Mouse (Mus musculus): ENCODE results near the gene Ikbke. TPM values are rescaled to one million over a fixed set of nuclear protein-coding genes. Genes with fewer than 3 reads are reported as not detected.
A peak's percentile ranks its signal among the peaks of the same experiment; 100 is the strongest.

The Ikbke gene
- polyA plus RNA-seq, 1 experiment from 2014 or later, result 1.3 TPM

DNA sequence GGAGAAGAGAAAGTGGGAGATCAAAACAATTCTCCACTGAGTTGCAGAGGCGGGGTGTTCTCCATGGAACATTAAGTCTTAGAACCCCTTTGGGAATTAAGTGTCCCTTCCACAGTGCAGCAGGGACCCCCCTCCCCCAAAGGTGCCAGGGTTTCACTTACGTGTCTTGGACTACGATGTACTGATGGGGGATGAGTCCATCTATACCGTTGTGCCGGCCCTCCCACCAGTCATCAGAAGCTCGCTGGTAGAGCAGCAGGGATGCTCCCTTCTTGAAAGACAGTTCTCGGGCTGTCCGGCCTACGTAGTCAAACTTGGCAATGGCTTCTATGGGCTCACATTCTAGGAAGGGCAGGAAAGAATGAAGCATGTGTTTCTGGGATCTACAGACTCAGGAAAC lies 18.8 kb upstream of the Ikbke start:
- Histone ChIP-seq H3K9ac (replicated peaks) (no peak overlapping the region), H3K4me1 (no peaks in the 10 kb centered on the region), H3K36me3 (peaks cover 46% of the 10 kb centered on the region), H3K27me3 (no peaks in the 10 kb centered on the region), H3K9me3 (no peaks in the 10 kb centered on the region), H3K4me3 (no peak overlapping the region), H3K4me2 (replicated peaks) (no peak overlapping the region), H3K27ac (replicated peaks) (no peak overlapping the region)
- no peak for ATAC-seq (ENCODE audit: low FRiP score, low read depth)
- 93% methylated on average over 9 of the region's 9 CpGs for WGBS

GRCm38 (mm10) chr1:131296726-131297125 lies 17.3 kb upstream of the Ikbke start:
- Histone ChIP-seq H3K36me3 (peaks cover 53% of the 10 kb centered on the region), H3K4me2 (replicated peaks) (no peak overlapping the region), H3K4me1 (no peaks in the 10 kb centered on the region), H3K9me3 (no peaks in the 10 kb centered on the region), H3K27ac (replicated peaks) (no peak overlapping the region), H3K9ac (replicated peaks) (no peak overlapping the region), H3K27me3 (no peaks in the 10 kb centered on the region), H3K4me3 (no peak overlapping the region)
- ATAC-seq (ENCODE audit: low FRiP score, low read depth), result no peak
- WGBS, result 92% methylated on average over 7 of the region's 7 CpGs

DNA sequence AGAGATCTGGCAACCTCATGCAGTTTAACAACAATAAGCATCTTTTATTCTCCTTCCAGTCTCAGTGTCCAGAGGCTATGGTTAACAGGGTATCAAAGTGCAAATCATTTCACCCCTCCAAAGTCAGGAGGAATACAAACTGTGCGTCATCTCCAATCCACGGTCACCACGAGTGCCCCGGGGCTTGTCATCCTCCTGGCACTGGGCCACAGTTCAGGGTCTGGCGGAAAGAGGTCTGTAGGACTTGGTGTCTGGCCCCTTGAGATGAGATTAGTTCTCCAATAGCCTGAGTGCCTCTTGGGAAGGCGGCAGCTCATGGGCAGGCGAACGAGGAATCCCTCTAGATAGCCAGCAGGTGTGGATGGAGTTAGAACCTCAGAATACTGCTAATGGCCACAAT lies 15.8 kb upstream of the Ikbke start:
- WGBS, result 70% methylated on average over 8 of the region's 8 CpGs
- no peaks in the 10 kb centered on the region for H3K9me3 ChIP-seq
- peaks cover 42% of the 10 kb centered on the region for H3K36me3 ChIP-seq
- H3K27ac ChIP-seq (replicated peaks), result no peak overlapping the region
- H3K9ac ChIP-seq (replicated peaks), result no peak overlapping the region
- no peak overlapping the region for H3K4me3 ChIP-seq
- H3K4me1 ChIP-seq, result no peaks in the 10 kb centered on the region
- H3K27me3 ChIP-seq, result no peaks in the 10 kb centered on the region
- no peak for ATAC-seq (ENCODE audit: low FRiP score, low read depth)
- H3K4me2 ChIP-seq (replicated peaks), result no peak overlapping the region

DNA sequence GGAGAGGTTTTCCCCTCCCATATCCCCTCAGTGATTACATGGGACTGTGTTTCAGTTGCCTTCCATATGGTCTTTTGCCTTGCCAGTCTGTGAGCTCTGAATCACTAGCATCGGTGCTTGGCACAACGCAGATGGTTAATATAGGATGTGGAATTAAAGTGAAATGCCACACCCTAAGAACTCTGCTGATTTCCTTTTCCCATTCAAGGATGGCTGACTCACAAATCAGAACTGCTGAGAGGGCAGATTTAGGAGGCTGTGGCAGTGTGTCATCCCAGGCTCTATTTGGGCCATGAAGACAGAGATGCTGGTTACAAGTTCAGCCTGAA lies 14.5 kb upstream of the Ikbke start:
- no peak overlapping the region for H3K4me2 ChIP-seq (replicated peaks)
- no peaks in the 10 kb centered on the region for H3K4me1 ChIP-seq
- no peak overlapping the region for H3K4me3 ChIP-seq
- 97% methylated on average over 2 of the region's 2 CpGs for WGBS
- no peak for ATAC-seq (ENCODE audit: low FRiP score, low read depth)
- H3K27ac ChIP-seq (replicated peaks), result no peak overlapping the region
- H3K9me3 ChIP-seq, result no peaks in the 10 kb centered on the region
- peaks cover 42% of the 10 kb centered on the region for H3K36me3 ChIP-seq
- no peaks in the 10 kb centered on the region for H3K27me3 ChIP-seq
- H3K9ac ChIP-seq (replicated peaks), result no peak overlapping the region

GRCm38 (mm10) chr1:131293221-131293921 lies 14.0 kb upstream of the Ikbke start:
- Histone ChIP-seq H3K27ac (replicated peaks) (no peak overlapping the region), H3K9me3 (no peaks in the 10 kb centered on the region), H3K27me3 (no peaks in the 10 kb centered on the region), H3K36me3 (peaks cover 46% of the 10 kb centered on the region), H3K4me1 (no peaks in the 10 kb centered on the region), H3K4me3 (no peak overlapping the region), H3K4me2 (replicated peaks) (no peak overlapping the region), H3K9ac (replicated peaks) (no peak overlapping the region)
- 92% methylated on average over 4 of the region's 4 CpGs for WGBS
- ATAC-seq (ENCODE audit: low FRiP score, low read depth), result no peak

GRCm38 (mm10) chr1:131290648-131291047 lies 11.2 kb upstream of the Ikbke start:
- Histone ChIP-seq H3K9me3 (no peaks in the 10 kb centered on the region), H3K27ac (replicated peaks) (no peak overlapping the region), H3K9ac (replicated peaks) (no peak overlapping the region), H3K4me2 (replicated peaks) (no peak overlapping the region), H3K4me3 (no peak overlapping the region), H3K4me1 (no peaks in the 10 kb centered on the region), H3K27me3 (no peaks in the 10 kb centered on the region), H3K36me3 (peaks cover 29% of the 10 kb centered on the region)
- peak; percentile 47; the same call in 1 of the 2 replicates for ATAC-seq (ENCODE audit: low FRiP score, low read depth)
- 48% methylated on average over 2 of the region's 2 CpGs for WGBS

DNA sequence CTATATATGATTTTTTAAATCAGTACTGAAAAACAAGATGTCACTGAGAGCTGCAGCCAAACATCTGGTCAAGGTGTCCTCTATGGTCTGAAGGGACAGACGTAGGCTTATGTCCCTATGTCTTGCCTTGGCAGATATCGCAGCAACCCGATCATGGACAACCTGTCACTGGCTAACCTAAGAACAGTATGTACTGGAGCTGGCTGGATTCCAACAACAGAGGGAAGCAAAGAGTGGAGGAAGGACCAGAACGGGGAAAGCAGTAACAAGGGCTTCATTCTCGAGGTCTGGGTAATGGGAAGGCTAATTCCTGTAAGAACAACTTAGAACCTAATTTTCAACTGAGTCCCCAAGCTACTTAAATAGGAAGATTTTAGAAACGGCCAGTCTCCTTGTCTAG lies 9.5 kb upstream of the Ikbke start:
- Histone ChIP-seq H3K9me3 (no peaks in the 10 kb centered on the region), H3K4me2 (replicated peaks) (no peak overlapping the region), H3K36me3 (peaks cover 24% of the 10 kb centered on the region), H3K9ac (replicated peaks) (no peak overlapping the region), H3K4me1 (no peaks in the 10 kb centered on the region), H3K4me3 (no peak overlapping the region), H3K27ac (replicated peaks) (no peak overlapping the region), H3K27me3 (no peaks in the 10 kb centered on the region)
- WGBS, result 91% methylated on average over 6 of the region's 6 CpGs
- no peak for ATAC-seq (ENCODE audit: low FRiP score, low read depth)

- peaks cover 19% of the 10 kb centered on the region for H3K36me3 ChIP-seq
Measured at GRCm38 (mm10) chr1:131287267-131287666, 7.9 kb upstream of the Ikbke start.

GRCm38 (mm10) chr1:131286803-131287202 lies 7.4 kb upstream of the Ikbke start:
- H3K4me1 ChIP-seq, result no peaks in the 10 kb centered on the region
- 78% methylated on average over 5 of the region's 5 CpGs for WGBS
- no peak overlapping the region for H3K4me2 ChIP-seq (replicated peaks)
- no peak overlapping the region for H3K27ac ChIP-seq (replicated peaks)
- peaks cover 15% of the 10 kb centered on the region; the same call in 1 of the 2 replicates for H3K36me3 ChIP-seq
- ATAC-seq (ENCODE audit: low FRiP score, low read depth), result no peak
- H3K4me3 ChIP-seq, result no peak overlapping the region
- H3K9me3 ChIP-seq, result no peaks in the 10 kb centered on the region
- no peaks in the 10 kb centered on the region for H3K27me3 ChIP-seq
- no peak overlapping the region for H3K9ac ChIP-seq (replicated peaks)

More at GRCm38 (mm10) chr1:131287267-131287666, 7.9 kb upstream of the Ikbke start:
- no peak overlapping the region for H3K9ac ChIP-seq (replicated peaks)
- H3K4me3 ChIP-seq, result no peak overlapping the region
- H3K27ac ChIP-seq (replicated peaks), result no peak overlapping the region
- H3K9me3 ChIP-seq, result no peaks in the 10 kb centered on the region
- H3K4me2 ChIP-seq (replicated peaks), result no peak overlapping the region
- 77% methylated on average over 2 of the region's 2 CpGs for WGBS
- H3K27me3 ChIP-seq, result no peaks in the 10 kb centered on the region
- no peak for ATAC-seq (ENCODE audit: low FRiP score, low read depth)
- H3K4me1 ChIP-seq, result no peaks in the 10 kb centered on the region

GRCm38 (mm10) chr1:131284616-131285015 lies 5.2 kb upstream of the Ikbke start:
- 85% methylated on average over 4 of the region's 4 CpGs for WGBS
- peaks cover 15% of the 10 kb centered on the region; the same call in 1 of the 2 replicates for H3K36me3 ChIP-seq
- ATAC-seq (ENCODE audit: low FRiP score, low read depth), result no peak

DNA sequence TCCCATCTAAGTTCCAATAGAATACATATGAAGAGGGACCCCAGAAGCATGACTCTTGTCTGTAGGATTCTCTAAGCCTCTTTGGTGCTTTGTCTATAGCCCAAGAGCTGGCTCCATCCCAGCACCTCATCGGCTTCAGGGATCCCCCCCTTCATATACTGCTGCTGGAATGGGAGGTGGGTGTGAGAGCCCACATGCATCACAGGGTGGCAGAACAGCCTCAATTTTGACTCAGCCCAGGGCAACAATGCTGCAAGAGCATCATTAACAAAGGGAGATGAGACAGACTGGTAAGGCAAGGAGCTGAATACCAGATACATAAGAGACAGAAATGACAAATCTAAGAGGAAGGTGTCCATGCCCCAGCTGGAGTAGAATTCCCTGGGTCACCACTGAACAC lies 4.8 kb upstream of the Ikbke start:
- H3K27me3 ChIP-seq, result no peaks in the 10 kb centered on the region
- no peak for ATAC-seq (ENCODE audit: low FRiP score, low read depth)
- WGBS, result 91% methylated on average over 1 of the region's 1 CpGs

More at GRCm38 (mm10) chr1:131284616-131285015, 5.2 kb upstream of the Ikbke start:
- H3K4me2 ChIP-seq (replicated peaks), result no peak overlapping the region
- H3K9ac ChIP-seq (replicated peaks), result no peak overlapping the region
- H3K27ac ChIP-seq (replicated peaks), result no peak overlapping the region
- H3K27me3 ChIP-seq, result no peaks in the 10 kb centered on the region
- no peak overlapping the region for H3K4me3 ChIP-seq
- no peaks in the 10 kb centered on the region for H3K9me3 ChIP-seq
- H3K4me1 ChIP-seq, result no peaks in the 10 kb centered on the region

DNA sequence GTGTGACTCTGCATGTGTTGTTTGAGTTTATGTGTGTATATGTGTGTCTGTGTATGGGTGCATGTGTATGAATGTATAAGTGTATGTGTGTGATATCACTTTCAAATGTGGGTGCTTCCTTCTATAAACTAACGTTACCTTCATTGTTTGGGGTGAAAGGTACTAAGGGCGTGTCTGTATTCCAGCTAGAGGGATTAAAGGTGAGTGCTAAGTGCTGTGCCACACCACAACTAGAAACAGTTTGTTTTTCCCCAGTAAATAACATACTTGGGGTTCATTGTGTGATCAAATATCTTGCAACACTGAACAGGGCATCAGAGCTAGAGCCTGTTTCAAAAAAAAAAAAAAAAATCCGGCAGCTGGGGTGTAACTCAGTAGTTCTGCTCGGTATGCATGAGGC lies 2.3 kb upstream of the Ikbke start:
- H3K27me3 ChIP-seq, result no peaks in the 10 kb centered on the region
- no peaks in the 10 kb centered on the region for H3K4me1 ChIP-seq
- H3K4me2 ChIP-seq (replicated peaks), result no peak overlapping the region
- H3K36me3 ChIP-seq, result no peaks in the 10 kb centered on the region
- H3K9ac ChIP-seq (replicated peaks), result no peak overlapping the region
- WGBS, result 70% methylated on average over 4 of the region's 4 CpGs
- H3K4me3 ChIP-seq, result no peak overlapping the region
- ATAC-seq (ENCODE audit: low FRiP score, low read depth), result no peak
- H3K27ac ChIP-seq (replicated peaks), result no peak overlapping the region
- H3K9me3 ChIP-seq, result no peaks in the 10 kb centered on the region

More for the DNA sequence above, 4.8 kb upstream of the Ikbke start:
- Histone ChIP-seq H3K9me3 (no peaks in the 10 kb centered on the region), H3K9ac (replicated peaks) (no peak overlapping the region), H3K4me3 (no peak overlapping the region), H3K36me3 (peaks cover 12% of the 10 kb centered on the region; the same call in 1 of the 2 replicates), H3K4me2 (replicated peaks) (no peak overlapping the region), H3K4me1 (no peaks in the 10 kb centered on the region), H3K27ac (replicated peaks) (0 out of 2 replicates have a peak overlapping the region, but pooled peaks have one; percentile 25)

DNA sequence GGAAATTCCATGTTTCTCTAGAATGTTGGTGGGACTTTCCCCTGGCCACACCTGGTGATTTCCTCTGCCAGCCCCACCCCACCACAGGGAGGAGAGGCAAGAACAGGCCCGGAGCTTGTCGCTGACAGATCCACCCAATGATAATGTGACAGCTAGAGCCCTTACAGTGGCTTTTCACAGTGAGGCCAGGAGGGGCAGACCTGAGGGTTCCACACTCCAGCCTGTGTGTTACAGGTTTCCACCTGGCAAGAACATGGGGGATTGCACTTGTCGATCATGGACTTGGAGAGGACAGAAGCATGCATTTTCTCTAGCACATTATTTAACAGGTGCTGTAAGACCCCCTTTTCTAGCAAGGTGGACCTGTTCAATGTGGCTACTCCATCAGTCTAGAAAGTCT lies 874 bp upstream of the Ikbke start:
- 74% methylated on average over 3 of the region's 3 CpGs for WGBS
- no peaks in the 10 kb centered on the region for H3K36me3 ChIP-seq
- H3K9me3 ChIP-seq, result no peaks in the 10 kb centered on the region
- H3K27me3 ChIP-seq, result no peaks in the 10 kb centered on the region
- ATAC-seq (ENCODE audit: low FRiP score, low read depth), result no peak
- H3K27ac ChIP-seq (replicated peaks), result no peak overlapping the region
- no peak overlapping the region for H3K4me2 ChIP-seq (replicated peaks)
- no peak overlapping the region for H3K4me3 ChIP-seq
- no peaks in the 10 kb centered on the region for H3K4me1 ChIP-seq
- H3K9ac ChIP-seq (replicated peaks), result no peak overlapping the region

Measured in midbrain, embryonic 12.5 days (tissue).